Mouse (Mus musculus): Measurements from ENCODE around the gene Itpr2. TPM values are rescaled to one million over a fixed set of nuclear protein-coding genes. Genes with fewer than 3 reads are reported as not detected.

The Itpr2 gene
- polyA plus RNA-seq, 1 experiment from 2014 or later = 2.5 TPM

GRCm38 (mm10) chr6:146258261-146258660 lies 243.8 kb downstream of the Itpr2 start:
- H3K36me3 ChIP-seq (ENCODE audit: poor library complexity, severe bottlenecking) = no peaks in the 10 kb centered on the region
- no peaks in the 10 kb centered on the region for H3K4me1 ChIP-seq
- H3K27ac ChIP-seq = no peak overlapping the region
- 96% methylated on average over 3 of the region's 3 CpGs for WGBS
- H3K9me3 ChIP-seq (replicated peaks) = peaks cover 6% of the 10 kb centered on the region
- no peaks in the 10 kb centered on the region for H3K27me3 ChIP-seq
- no peak for ATAC-seq
- no peak overlapping the region for H3K4me2 ChIP-seq
- no peak overlapping the region for H3K9ac ChIP-seq
- no peak overlapping the region for H3K4me3 ChIP-seq

- no peak for ATAC-seq
- no peak overlapping the region for H3K4me3 ChIP-seq
- WGBS = 92% methylated on average over 7 of the region's 7 CpGs
- H3K4me2 ChIP-seq = no peak overlapping the region
- H3K9ac ChIP-seq = no peak overlapping the region
- H3K36me3 ChIP-seq (ENCODE audit: poor library complexity, severe bottlenecking) = no peaks in the 10 kb centered on the region
- H3K27ac ChIP-seq = no peak overlapping the region
- H3K27me3 ChIP-seq = no peaks in the 10 kb centered on the region
- peaks cover 6% of the 10 kb centered on the region for H3K9me3 ChIP-seq (replicated peaks)
- no peaks in the 10 kb centered on the region for H3K4me1 ChIP-seq
These were observed 244.9 kb downstream of the Itpr2 start for GRCm38 (mm10) chr6:146256947-146257670.

- ATAC-seq = no peak
- no peak overlapping the region for H3K27ac ChIP-seq
- H3K4me1 ChIP-seq = no peaks in the 10 kb centered on the region
- WGBS = 78% methylated on average over 2 of the region's 2 CpGs
- H3K4me3 ChIP-seq = no peak overlapping the region
- H3K9ac ChIP-seq = no peak overlapping the region
- no peak overlapping the region for H3K4me2 ChIP-seq
- peaks cover 6% of the 10 kb centered on the region for H3K9me3 ChIP-seq (replicated peaks)
- no peaks in the 10 kb centered on the region for H3K36me3 ChIP-seq (ENCODE audit: poor library complexity, severe bottlenecking)
- H3K27me3 ChIP-seq = no peaks in the 10 kb centered on the region
These were observed 245.6 kb downstream of the Itpr2 start for GRCm38 (mm10) chr6:146256401-146256800.

GRCm38 (mm10) chr6:146255656-146256055 lies 246.4 kb downstream of the Itpr2 start:
- Histone ChIP-seq H3K36me3 (ENCODE audit: poor library complexity, severe bottlenecking) (no peaks in the 10 kb centered on the region), H3K27me3 (no peaks in the 10 kb centered on the region), H3K9me3 (replicated peaks) (peaks cover 6% of the 10 kb centered on the region), H3K4me3 (no peak overlapping the region), H3K4me2 (no peak overlapping the region), H3K4me1 (no peaks in the 10 kb centered on the region), H3K9ac (no peak overlapping the region), H3K27ac (no peak overlapping the region)
- WGBS = 91% methylated on average over 6 of the region's 6 CpGs
- no peak for ATAC-seq

- H3K36me3 ChIP-seq (ENCODE audit: poor library complexity, severe bottlenecking) = no peaks in the 10 kb centered on the region
- peaks cover 6% of the 10 kb centered on the region for H3K9me3 ChIP-seq (replicated peaks)
- H3K4me2 ChIP-seq = no peak overlapping the region
- 78% methylated on average over 9 of the region's 9 CpGs for WGBS
- no peak overlapping the region for H3K4me3 ChIP-seq
- H3K9ac ChIP-seq = no peak overlapping the region
- no peak for ATAC-seq
- no peaks in the 10 kb centered on the region for H3K4me1 ChIP-seq
- H3K27ac ChIP-seq = no peak overlapping the region
- no peaks in the 10 kb centered on the region for H3K27me3 ChIP-seq
These were observed 247.1 kb downstream of the Itpr2 start for GRCm38 (mm10) chr6:146254931-146255330.

GRCm38 (mm10) chr6:146254216-146254820 lies 247.7 kb downstream of the Itpr2 start:
- Histone ChIP-seq H3K27me3 (no peaks in the 10 kb centered on the region), H3K36me3 (ENCODE audit: poor library complexity, severe bottlenecking) (no peaks in the 10 kb centered on the region), H3K9me3 (replicated peaks) (peaks cover 6% of the 10 kb centered on the region), H3K4me1 (no peaks in the 10 kb centered on the region), H3K4me3 (no peak overlapping the region), H3K9ac (no peak overlapping the region), H3K4me2 (no peak overlapping the region), H3K27ac (no peak overlapping the region)
- WGBS = 72% methylated on average over 3 of the region's 3 CpGs
- no peak for ATAC-seq

GRCm38 (mm10) chr6:146249096-146249495 lies 252.9 kb downstream of the Itpr2 start:
- no peak overlapping the region for H3K27ac ChIP-seq

GRCm38 (mm10) chr6:146248341-146248740 lies 253.7 kb downstream of the Itpr2 start:
- Histone ChIP-seq H3K36me3 (ENCODE audit: poor library complexity, severe bottlenecking) (no peaks in the 10 kb centered on the region), H3K9me3 (replicated peaks) (no peaks in the 10 kb centered on the region; the same call in 1 of the 2 replicates), H3K4me2 (no peak overlapping the region), H3K27me3 (no peaks in the 10 kb centered on the region), H3K27ac (no peak overlapping the region), H3K9ac (no peak overlapping the region), H3K4me1 (no peaks in the 10 kb centered on the region), H3K4me3 (no peak overlapping the region)
- 86% methylated on average over 2 of the region's 2 CpGs for WGBS
- no peak for ATAC-seq

More at GRCm38 (mm10) chr6:146249096-146249495, 252.9 kb downstream of the Itpr2 start:
- no peak for ATAC-seq
- WGBS = 86% methylated on average over 6 of the region's 6 CpGs
- Histone ChIP-seq H3K4me2 (no peak overlapping the region), H3K27me3 (no peaks in the 10 kb centered on the region), H3K4me3 (no peak overlapping the region), H3K9ac (no peak overlapping the region), H3K4me1 (no peaks in the 10 kb centered on the region), H3K9me3 (replicated peaks) (no peaks in the 10 kb centered on the region; the same call in 1 of the 2 replicates), H3K36me3 (ENCODE audit: poor library complexity, severe bottlenecking) (no peaks in the 10 kb centered on the region)

GRCm38 (mm10) chr6:146247906-146248305 lies 254.1 kb downstream of the Itpr2 start:
- no peak overlapping the region for H3K4me2 ChIP-seq
- H3K27me3 ChIP-seq = no peaks in the 10 kb centered on the region
- no peak overlapping the region for H3K27ac ChIP-seq
- H3K36me3 ChIP-seq (ENCODE audit: poor library complexity, severe bottlenecking) = no peaks in the 10 kb centered on the region
- H3K9me3 ChIP-seq (replicated peaks) = no peaks in the 10 kb centered on the region; the same call in 1 of the 2 replicates
- no peaks in the 10 kb centered on the region for H3K4me1 ChIP-seq
- no peak for ATAC-seq
- no peak overlapping the region for H3K9ac ChIP-seq
- 92% methylated on average over 1 of the region's 1 CpGs for WGBS
- H3K4me3 ChIP-seq = no peak overlapping the region

DNA sequence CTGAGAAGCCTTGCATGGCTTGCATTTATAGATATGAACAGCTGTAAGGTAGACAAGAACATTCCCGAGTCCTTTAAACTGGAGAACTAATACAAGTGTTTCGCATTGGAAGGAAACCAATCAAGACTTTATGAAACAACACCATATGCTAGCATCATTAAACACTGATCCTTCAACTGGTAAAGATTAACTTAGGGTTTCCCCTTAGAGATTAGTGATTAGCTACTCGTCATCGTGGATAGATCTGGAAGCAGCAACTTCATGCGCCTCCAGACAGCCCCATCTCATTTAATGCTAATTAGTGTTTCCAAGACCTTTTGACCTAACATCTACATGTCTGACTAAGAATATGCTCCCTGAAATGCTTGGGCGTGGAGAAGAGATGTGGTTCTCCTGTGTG lies 255.7 kb downstream of the Itpr2 start:
- Histone ChIP-seq H3K27me3 (no peaks in the 10 kb centered on the region), H3K36me3 (ENCODE audit: poor library complexity, severe bottlenecking) (no peaks in the 10 kb centered on the region), H3K4me3 (no peak overlapping the region), H3K4me1 (no peaks in the 10 kb centered on the region), H3K9ac (no peak overlapping the region), H3K27ac (no peak overlapping the region), H3K4me2 (no peak overlapping the region), H3K9me3 (replicated peaks) (no peaks in the 10 kb centered on the region; the same call in 1 of the 2 replicates)
- 86% methylated on average over 6 of the region's 6 CpGs for WGBS
- no peak for ATAC-seq

GRCm38 (mm10) chr6:146245888-146246287 lies 256.1 kb downstream of the Itpr2 start:
- no peak overlapping the region for H3K27ac ChIP-seq
- no peaks in the 10 kb centered on the region for H3K27me3 ChIP-seq
- no peak for ATAC-seq
- H3K4me3 ChIP-seq = no peak overlapping the region
- H3K4me1 ChIP-seq = no peaks in the 10 kb centered on the region
- H3K9ac ChIP-seq = no peak overlapping the region
- no peak overlapping the region for H3K4me2 ChIP-seq
- no peaks in the 10 kb centered on the region; the same call in 1 of the 2 replicates for H3K9me3 ChIP-seq (replicated peaks)
- 92% methylated on average over 9 of the region's 9 CpGs for WGBS
- no peaks in the 10 kb centered on the region for H3K36me3 ChIP-seq (ENCODE audit: poor library complexity, severe bottlenecking)

DNA sequence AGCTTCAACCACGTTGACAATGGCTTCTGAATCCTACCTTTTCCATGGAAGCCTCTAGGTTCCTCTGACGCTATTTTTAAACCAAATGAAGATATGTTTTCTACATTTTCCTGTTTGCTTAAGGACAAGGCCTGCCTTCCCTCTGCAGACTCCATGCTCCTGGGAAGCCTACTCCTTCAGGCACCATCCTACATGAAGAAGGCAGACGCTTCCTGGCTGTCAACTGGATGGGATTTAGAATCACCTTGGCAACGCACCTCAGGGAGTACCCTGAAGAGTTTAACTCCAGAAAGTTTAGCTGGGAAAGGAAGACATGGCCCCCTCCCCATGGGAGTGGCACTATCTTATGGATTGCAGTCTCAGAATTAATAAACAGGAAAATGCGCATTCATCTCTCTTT lies 259.0 kb downstream of the Itpr2 start:
- no peak overlapping the region for H3K4me2 ChIP-seq
- WGBS = 67% methylated on average over 5 of the region's 5 CpGs
- H3K9me3 ChIP-seq (replicated peaks) = no peaks in the 10 kb centered on the region; the same call in 1 of the 2 replicates
- H3K27ac ChIP-seq = no peak overlapping the region
- no peak overlapping the region for H3K4me3 ChIP-seq
- no peak overlapping the region for H3K9ac ChIP-seq
- no peaks in the 10 kb centered on the region for H3K36me3 ChIP-seq (ENCODE audit: poor library complexity, severe bottlenecking)
- ATAC-seq = no peak
- H3K4me1 ChIP-seq = no peaks in the 10 kb centered on the region
- H3K27me3 ChIP-seq = no peaks in the 10 kb centered on the region
